Mouse (Mus musculus) neural tube, embryonic 13.5 days (tissue): ENCODE data around the gene Prpf6. TPM values are rescaled to one million over a fixed set of nuclear protein-coding genes. Genes with fewer than 3 reads are reported as not detected.
A peak's percentile ranks its signal among the peaks of the same experiment; 100 is the strongest.

ENCODE experiments used
- ATAC-seq: fragments of 200-750 bp; cut with Nextera tagmentation; 2 replicates; pipeline ENCODE4 v1.8.0; 2017; ENCODE audit warnings: low read depth, mild to moderate bottlenecking, moderate TSS enrichment, moderate library complexity
- H3K27ac ChIP-seq: fragments of 300-500 bp; sonication (generic); replicated peaks from 2 replicates; pipeline ENCODE4 v1.5.1; 2015; ENCODE audit warnings: moderate library complexity, mild to moderate bottlenecking, inconsistent platforms
- H3K27me3 ChIP-seq: fragments of 300-500 bp; sonication (generic); 2 replicates; pipeline ENCODE4 v1.6.1; 2015; ENCODE audit warnings: mild to moderate bottlenecking, inconsistent platforms
- H3K36me3 ChIP-seq: fragments of 300-500 bp; sonication (generic); 2 replicates; pipeline ENCODE4 v1.6.1; 2015; ENCODE audit warnings: mild to moderate bottlenecking, inconsistent platforms
- H3K4me1 ChIP-seq: fragments of 300-500 bp; sonication (generic); replicated peaks from 2 replicates; pipeline ENCODE4 v1.6.1; 2015; ENCODE audit warnings: inconsistent platforms
- H3K4me2 ChIP-seq: fragments of 300-500 bp; sonication (generic); 2 replicates; pipeline ENCODE4 v1.6.1; 2015; ENCODE audit warnings: inconsistent platforms, mild to moderate bottlenecking, moderate library complexity
- H3K4me3 ChIP-seq: fragments of 300-500 bp; sonication (generic); 2 replicates; pipeline ENCODE4 v1.5.1; 2015; ENCODE audit warnings: mild to moderate bottlenecking, inconsistent platforms
- H3K9ac ChIP-seq: fragments of 300-500 bp; sonication (generic); 2 replicates; pipeline ENCODE4 v1.6.1; 2015; ENCODE audit warnings: moderate library complexity, mild to moderate bottlenecking, inconsistent platforms
- H3K9me3 ChIP-seq: fragments of 300-500 bp; sonication (generic); 2 replicates; pipeline ENCODE4 v1.6.1; 2016; ENCODE audit warnings: inconsistent platforms
- WGBS: fragments of 180-500 bp; shearing (Covaris S2); methylation state at CpG from one replicate; pipeline ENCODE4 v1.1.7; 2015; 5-methylcytosine and 5-hydroxymethylcytosine counted together
- polyA plus RNA-seq: library from polyadenylated mRNA; unstranded; fragments of >200 nt; fragmentation: Nextera tagmentation; extraction: Ambion mirVana; gene quantifications from 2 replicates; pipeline ENCODE4 v1.2.1, GENCODE M21; 2015

Gene Prpf6
- polyA plus RNA-seq, 1 experiment from 2014 or later = 63.1 TPM

- peak within 1 kb of the TSS; percentile 89 for H3K27ac ChIP-seq
- H3K27me3 ChIP-seq = no peaks in the 10 kb centered on the region
- peaks cover 48% of the 10 kb centered on the region for H3K36me3 ChIP-seq
- ATAC-seq = peak; percentile 83
- peak within 1 kb of the TSS; percentile 99 for H3K9ac ChIP-seq
- H3K4me2 ChIP-seq = peak within 1 kb of the TSS; percentile 94
- H3K9me3 ChIP-seq = no peaks in the 10 kb centered on the region
- under 1% methylated on average over 64 of the region's 97 CpGs for WGBS
- H3K4me3 ChIP-seq = peak within 1 kb of the TSS; percentile 90
- peaks cover 34% of the 10 kb centered on the region for H3K4me1 ChIP-seq
These were observed 768 bp downstream of the Prpf6 start, which contains the start of gene Zfp512b for GRCm38 (mm10) chr2:181592231-181593041. TSS of gene Zfp512b (minus strand) at chr2:181592803.

- WGBS = 4% methylated on average over 6 of the region's 6 CpGs
- Histone ChIP-seq H3K27me3 (no peaks in the 10 kb centered on the region), H3K27ac (peak overlapping the region; percentile 89), H3K36me3 (peaks cover 42% of the 10 kb centered on the region), H3K4me3 (peak overlapping the region; percentile 90), H3K4me2 (peak overlapping the region; percentile 94), H3K9me3 (no peaks in the 10 kb centered on the region), H3K4me1 (peaks cover 40% of the 10 kb centered on the region), H3K9ac (peak overlapping the region; percentile 99)
- ATAC-seq = peak; percentile 34
These were observed 1.4 kb downstream of the Prpf6 start for GRCm38 (mm10) chr2:181593042-181593421.

GRCm38 (mm10) chr2:181593937-181594336 is 2.3 kb downstream of the Prpf6 start:
- ATAC-seq = no peak
- Histone ChIP-seq H3K27me3 (no peaks in the 10 kb centered on the region), H3K4me3 (no peak overlapping the region), H3K36me3 (peaks cover 33% of the 10 kb centered on the region), H3K9me3 (no peaks in the 10 kb centered on the region), H3K27ac (no peak overlapping the region), H3K4me2 (no peak overlapping the region), H3K9ac (no peak overlapping the region), H3K4me1 (peaks cover 45% of the 10 kb centered on the region)

- Histone ChIP-seq H3K9ac (no peak overlapping the region), H3K36me3 (peaks cover 21% of the 10 kb centered on the region), H3K27ac (no peak overlapping the region), H3K4me2 (no peak overlapping the region), H3K27me3 (no peaks in the 10 kb centered on the region), H3K9me3 (no peaks in the 10 kb centered on the region), H3K4me3 (no peak overlapping the region), H3K4me1 (peaks cover 50% of the 10 kb centered on the region)
- 76% methylated on average over 4 of the region's 4 CpGs for WGBS
- ATAC-seq = no peak
These were observed 3.5 kb downstream of the Prpf6 start for GRCm38 (mm10) chr2:181594946-181595696.

- peaks cover 45% of the 10 kb centered on the region for H3K4me1 ChIP-seq
- no peaks in the 10 kb centered on the region for H3K9me3 ChIP-seq
- H3K4me2 ChIP-seq = no peak overlapping the region
- H3K27me3 ChIP-seq = no peaks in the 10 kb centered on the region
- H3K36me3 ChIP-seq = 0 out of 2 replicates have a peak, but pooled peaks cover 14% of the 10 kb centered on the region
- 0 out of 2 replicates have a peak overlapping the region, but pooled peaks have one; percentile 41 for H3K9ac ChIP-seq
- no peak overlapping the region for H3K27ac ChIP-seq
- ATAC-seq = no peak
- no peak overlapping the region for H3K4me3 ChIP-seq
- 68% methylated on average over 6 of the region's 6 CpGs for WGBS
These were observed 4.7 kb downstream of the Prpf6 start for GRCm38 (mm10) chr2:181596221-181596960.

GRCm38 (mm10) chr2:181597378-181598061 is 5.9 kb downstream of the Prpf6 start:
- Histone ChIP-seq H3K27ac (no peak overlapping the region), H3K4me1 (peaks cover 49% of the 10 kb centered on the region), H3K9ac (peak overlapping the region; percentile 94; the same call in 1 of the 2 replicates), H3K4me2 (peak overlapping the region; percentile 74), H3K36me3 (0 out of 2 replicates have a peak, but pooled peaks cover 14% of the 10 kb centered on the region), H3K27me3 (no peaks in the 10 kb centered on the region), H3K9me3 (no peaks in the 10 kb centered on the region), H3K4me3 (peak overlapping the region; percentile 63)
- 66% methylated on average over 7 of the region's 7 CpGs for WGBS
- ATAC-seq = no peak

GRCm38 (mm10) chr2:181598454-181599351 is 7.0 kb downstream of the Prpf6 start, which contains the start of gene Samd10:
TSS of gene Samd10 (minus strand) at chr2:181599212.
- H3K27me3 ChIP-seq = no peaks in the 10 kb centered on the region
- peak; percentile 49 for ATAC-seq
- peak within 1 kb of the TSS; percentile 63 for H3K4me3 ChIP-seq
- H3K4me2 ChIP-seq = peak within 1 kb of the TSS; percentile 82
- no peaks in the 10 kb centered on the region for H3K9me3 ChIP-seq
- H3K4me1 ChIP-seq = peaks cover 47% of the 10 kb centered on the region
- peak within 1 kb of the TSS; percentile 94 for H3K9ac ChIP-seq
- 2% methylated on average over 70 of the region's 71 CpGs for WGBS
- peak within 1 kb of the TSS; percentile 94 for H3K27ac ChIP-seq
- H3K36me3 ChIP-seq = 0 out of 2 replicates have a peak, but pooled peaks cover 14% of the 10 kb centered on the region

- Histone ChIP-seq H3K27me3 (no peaks in the 10 kb centered on the region), H3K36me3 (0 out of 2 replicates have a peak, but pooled peaks cover 13% of the 10 kb centered on the region), H3K4me1 (peaks cover 46% of the 10 kb centered on the region), H3K4me2 (peak overlapping the region; percentile 82), H3K9me3 (no peaks in the 10 kb centered on the region), H3K4me3 (peak overlapping the region; percentile 95), H3K9ac (peak overlapping the region; percentile 77), H3K27ac (peak overlapping the region; percentile 83)
- 70% methylated on average over 6 of the region's 6 CpGs for WGBS
- ATAC-seq = no peak
These were observed 8.6 kb downstream of the Prpf6 start for GRCm38 (mm10) chr2:181600226-181600758.

- Histone ChIP-seq H3K4me3 (peak overlapping the region; percentile 95), H3K4me2 (peak overlapping the region; percentile 82), H3K4me1 (peaks cover 46% of the 10 kb centered on the region), H3K9ac (peak overlapping the region; percentile 93), H3K36me3 (0 out of 2 replicates have a peak, but pooled peaks cover 5% of the 10 kb centered on the region), H3K9me3 (no peaks in the 10 kb centered on the region), H3K27me3 (no peaks in the 10 kb centered on the region), H3K27ac (peak overlapping the region; percentile 86)
- peak; percentile 93 for ATAC-seq
- WGBS = 1% methylated on average over 57 of the region's 57 CpGs
These were observed 9.4 kb downstream of the Prpf6 start for GRCm38 (mm10) chr2:181600828-181601750.
